Mouse (Mus musculus): ENCODE data around the gene Zzz3.
A peak's percentile ranks its signal among the peaks of the same experiment; 100 is the strongest.

Gene Zzz3

DNA sequence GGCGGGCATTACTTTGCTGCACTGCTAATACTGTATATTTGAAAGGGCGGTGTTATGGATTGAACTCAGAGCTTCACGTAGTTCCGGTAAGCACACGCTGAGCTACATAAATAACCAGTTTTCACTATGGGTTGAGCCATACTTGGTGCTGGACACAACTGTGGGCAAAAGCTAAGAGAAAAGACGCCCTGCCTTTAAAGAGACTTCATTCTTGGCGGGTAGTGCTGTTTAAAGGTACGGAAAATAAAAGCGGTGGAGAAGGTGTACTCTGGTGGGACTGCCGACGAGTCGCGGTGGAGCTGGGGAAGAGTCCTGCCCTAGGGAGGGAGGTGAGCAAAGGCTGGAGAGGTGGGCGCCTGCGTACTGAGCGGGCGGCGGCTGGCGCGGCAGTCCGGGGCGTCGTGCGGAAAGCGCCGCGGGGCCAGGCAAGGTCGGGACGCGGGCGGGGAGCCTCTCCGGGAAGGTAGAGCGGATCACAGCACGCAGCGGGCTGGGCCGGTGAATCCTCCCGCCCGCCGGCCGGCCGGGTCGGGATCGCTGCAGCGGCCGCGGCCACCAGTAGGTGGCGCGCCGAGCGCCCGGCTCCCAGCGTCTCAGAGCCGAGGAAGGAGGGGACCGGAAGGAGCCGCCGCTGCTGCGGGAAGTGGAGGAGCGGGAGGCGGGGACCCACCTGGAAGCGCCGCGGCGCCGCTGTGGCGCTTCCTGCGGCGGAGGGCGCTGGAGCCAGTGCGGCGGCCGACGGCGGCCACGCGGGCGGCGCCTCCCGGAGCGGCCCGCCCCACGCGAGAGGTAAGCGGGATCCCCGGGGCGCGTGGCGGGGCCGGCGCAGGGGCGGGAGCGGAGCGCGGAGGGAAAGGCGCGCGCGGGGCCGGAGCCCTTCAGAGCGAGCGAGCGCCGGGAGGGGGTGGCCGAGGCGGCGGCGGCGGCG is at the start of gene Zzz3:
Gene Zzz3 (plus strand): TSS at position 124 of the 928 bp plus-strand sequence.
- DNase-seq (ENCODE audit: low spot score), result peak; percentile 64

DNA sequence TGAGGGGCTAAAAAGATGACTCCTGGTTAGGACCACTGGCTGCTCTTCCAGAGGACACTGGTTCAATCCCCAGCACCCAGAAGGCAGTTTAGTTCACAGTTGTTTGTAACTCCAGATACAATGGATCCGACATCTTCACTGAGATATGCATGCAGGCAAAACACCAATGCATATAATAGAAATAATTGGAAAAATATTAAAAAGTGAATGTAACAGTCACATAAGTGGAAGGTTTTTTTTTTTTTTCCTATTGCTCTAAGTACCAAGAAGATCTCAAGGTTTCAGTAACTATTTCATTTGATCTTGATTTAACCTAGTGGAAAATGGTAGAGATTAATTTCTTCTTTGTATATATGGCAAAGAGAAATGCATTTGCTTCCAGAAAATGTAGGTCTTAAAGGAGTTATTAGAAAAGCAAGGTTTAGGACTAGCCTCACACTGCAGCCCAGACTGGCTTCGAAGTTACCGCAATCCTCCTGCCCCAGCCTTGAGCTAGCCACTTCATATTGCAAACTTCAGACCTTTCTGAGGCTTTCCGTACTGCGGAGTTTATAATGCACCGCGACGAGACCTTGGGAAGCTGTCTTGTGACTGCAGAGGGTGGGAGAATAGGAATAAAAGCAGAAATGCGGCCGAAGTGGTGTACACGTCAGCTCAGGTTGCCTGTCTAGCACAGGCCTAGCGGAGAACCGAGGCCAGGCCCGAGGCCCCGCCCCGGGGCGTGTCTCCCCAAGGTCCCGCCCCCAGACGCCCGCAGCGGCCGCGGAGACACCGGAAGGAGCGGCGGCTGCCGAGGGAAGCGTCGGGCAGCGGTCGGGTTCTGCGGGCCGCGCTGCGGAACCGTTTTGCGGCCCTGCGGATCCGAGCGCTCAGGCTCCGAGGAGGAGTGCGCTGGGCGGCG is 49.3 kb upstream of the Zzz3 start, which contains the start of gene Usp33:
Gene Usp33 (plus strand): TSS at position 747 of the 901 bp plus-strand sequence.
- peak; percentile 75 for DNase-seq (ENCODE audit: low spot score)

GRCm38 (mm10) chr3:152346633-152347141 is 48.6 kb upstream of the Zzz3 start:
- DNase-seq (ENCODE audit: low spot score), result no peak

- no peak for DNase-seq (ENCODE audit: low spot score)
Measured at GRCm38 (mm10) chr3:152347227-152347626, 48.0 kb upstream of the Zzz3 start.

DNA sequence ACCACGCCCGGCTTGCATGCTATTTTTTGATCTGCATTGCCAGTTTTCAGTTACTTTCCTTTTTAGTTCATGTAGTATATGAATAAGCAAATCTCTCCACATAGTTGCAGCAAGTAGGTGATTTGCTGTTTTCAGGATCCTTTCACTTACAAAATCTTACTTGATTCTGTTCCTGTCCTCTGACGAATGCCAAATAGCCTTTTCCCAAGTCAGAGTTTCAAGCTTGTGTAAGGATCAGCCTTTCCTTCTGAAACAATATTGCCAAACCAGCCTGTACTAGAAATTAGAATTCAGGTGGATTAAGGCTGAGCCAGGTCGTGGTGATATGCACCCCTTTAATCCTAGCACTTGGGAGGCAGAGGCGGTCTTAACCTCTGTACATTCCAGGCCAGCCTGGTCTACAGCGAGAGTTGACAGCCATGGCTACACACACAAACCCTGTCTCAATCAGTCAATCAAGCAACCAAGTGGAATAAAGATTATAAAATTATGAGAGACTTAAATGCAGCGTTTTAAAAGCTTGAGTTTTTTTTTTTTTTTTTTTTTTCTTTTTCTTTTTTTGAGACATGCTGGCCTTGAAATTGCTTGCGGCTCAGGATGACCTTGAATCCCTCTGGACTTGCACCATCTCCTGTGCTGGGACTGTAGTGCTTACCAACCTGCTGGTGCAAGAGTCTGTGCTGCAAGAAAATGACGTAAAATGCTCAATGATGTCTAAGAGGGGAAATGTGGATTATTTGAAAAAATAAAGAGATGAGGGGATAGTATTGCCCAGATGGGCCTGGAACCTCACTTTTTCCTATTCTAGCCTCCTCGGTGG is 47.1 kb upstream of the Zzz3 start:
- DNase-seq (ENCODE audit: low spot score), result no peak

DNA sequence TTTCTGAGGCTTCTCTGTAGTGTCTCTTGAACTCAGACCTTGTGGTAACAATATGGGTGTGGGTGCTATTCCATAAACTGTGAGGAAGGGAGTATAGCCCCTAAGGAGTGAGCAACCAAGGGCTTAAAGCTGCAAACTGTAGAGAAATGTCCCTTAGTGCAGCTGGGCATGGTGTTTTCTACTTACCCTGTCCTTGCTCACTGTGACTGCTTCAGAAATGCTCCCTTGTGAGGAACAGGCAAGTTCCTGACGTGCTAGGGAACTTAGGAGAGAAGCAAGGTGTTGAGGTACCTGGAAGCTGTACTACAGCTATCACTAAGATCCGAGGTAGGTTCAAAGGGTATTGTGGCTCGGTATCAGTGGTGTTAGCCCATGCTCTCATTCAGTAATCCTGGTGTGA is 44.8 kb upstream of the Zzz3 start:
- no peak for DNase-seq (ENCODE audit: low spot score)

DNA sequence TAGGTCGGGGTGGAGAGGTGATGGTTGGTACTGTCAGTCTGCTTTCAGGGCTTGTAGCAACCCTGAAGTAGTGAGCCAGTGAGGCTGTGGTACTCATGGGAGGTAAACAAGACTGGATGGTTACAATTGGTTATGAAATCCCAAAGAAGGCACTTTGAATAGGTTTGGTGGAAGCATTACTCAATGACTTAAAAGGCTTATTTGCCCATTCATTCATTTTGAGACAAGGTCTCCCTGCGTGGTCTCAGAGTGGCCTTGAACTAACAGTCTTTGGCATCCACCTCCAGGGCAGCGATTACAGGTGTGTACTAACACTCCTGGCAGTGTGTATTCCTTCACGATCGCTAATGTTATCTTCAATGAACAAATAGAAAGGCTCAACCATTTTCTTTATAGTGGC is 44.3 kb upstream of the Zzz3 start:
- DNase-seq (ENCODE audit: low spot score), result no peak

DNA sequence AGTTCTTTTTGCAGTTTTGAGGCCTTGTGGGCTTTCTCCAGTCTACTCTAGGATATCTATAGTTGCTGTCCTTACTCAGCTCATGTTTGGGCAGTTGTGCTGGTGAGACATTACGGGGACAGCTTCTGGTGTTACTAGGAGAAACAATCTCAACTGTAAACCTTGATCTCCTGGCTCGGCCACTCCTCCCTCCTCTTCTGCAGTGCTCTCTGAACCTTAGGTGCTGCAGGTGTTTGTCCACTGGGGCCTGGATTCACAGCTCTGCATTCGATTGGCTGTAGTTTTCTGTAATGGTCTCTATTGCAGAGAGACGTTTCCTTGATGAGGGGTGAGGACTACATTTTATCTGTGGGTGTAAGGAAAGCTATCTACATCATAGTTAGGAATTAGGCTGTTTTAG is 43.0 kb upstream of the Zzz3 start:
- DNase-seq (ENCODE audit: low spot score), result no peak

DNA sequence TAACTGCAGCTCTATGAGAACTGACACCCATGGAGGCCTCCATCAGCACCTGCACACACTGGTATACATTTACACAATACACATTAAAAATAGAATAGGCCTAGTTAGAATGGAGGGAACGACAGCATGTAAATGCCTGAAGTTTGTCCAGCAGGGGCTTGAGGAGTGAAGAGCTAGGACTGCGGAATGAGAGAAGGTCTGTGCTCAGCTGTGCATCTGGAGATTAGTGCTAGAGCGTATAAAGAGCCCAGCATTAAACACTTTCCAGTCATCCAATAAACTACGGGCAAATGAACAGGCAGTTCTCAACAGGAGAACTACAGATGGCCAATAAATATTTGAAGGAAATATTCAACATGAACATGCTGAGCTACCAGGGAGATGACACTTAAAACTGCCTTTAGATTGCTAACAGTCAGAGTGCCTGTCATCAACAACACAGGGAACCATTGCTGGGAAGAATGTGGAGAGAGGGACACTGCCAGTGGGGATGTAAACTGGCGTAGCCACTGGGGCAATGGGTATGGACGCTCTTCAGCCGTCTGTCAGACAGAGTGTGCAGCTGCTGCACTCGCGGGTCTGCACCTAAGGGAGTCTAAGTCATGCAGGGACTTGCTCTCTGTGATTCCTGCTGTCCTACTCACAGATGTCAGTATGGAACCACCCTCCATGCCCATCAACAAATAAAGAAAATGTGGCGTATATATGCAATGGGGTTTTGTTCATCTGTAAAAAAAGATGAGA is 41.7 kb upstream of the Zzz3 start:
- DNase-seq (ENCODE audit: low spot score), result no peak

DNA sequence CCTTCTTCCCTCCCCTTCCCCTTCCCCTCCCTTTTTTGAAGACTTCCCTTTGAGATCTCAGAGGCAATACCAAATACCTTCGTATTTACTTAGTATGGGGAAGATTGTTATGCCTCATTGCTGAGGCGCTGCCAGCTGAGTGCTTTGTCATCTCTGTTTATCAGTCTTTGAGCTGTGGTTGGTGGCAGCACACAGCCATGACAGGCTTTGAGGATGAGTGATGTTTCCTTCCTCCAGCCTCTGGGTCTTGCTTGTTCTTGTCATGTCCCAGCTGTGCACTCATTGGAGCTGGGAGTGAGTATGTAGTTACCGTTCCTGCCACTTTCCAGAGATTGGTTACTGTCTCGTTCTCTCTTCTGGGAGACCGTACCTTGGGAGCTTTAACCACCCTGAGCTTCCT is 39.9 kb upstream of the Zzz3 start:
- no peak for DNase-seq (ENCODE audit: low spot score)

DNA sequence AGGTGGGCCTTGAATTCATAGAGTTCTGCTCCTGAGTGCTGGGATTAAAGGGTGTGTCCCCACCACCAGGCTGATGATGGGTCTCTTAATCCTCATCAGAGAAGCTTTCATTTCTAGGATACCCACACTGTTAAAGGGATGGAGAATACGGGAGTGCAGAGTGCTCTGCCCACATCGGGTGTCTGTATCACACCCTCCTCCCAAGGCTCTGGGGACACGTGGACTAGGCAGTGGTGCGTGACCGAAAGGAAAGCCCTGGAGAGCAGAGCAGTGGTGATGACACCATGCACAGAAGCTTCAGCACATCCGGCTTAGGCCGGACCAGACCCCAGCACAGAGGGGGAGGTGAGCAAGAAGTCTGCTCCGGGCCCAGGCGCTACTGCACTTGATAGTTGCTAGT is 38.5 kb upstream of the Zzz3 start:
- DNase-seq (ENCODE audit: low spot score), result no peak

GRCm38 (mm10) chr3:152359151-152359550 is 36.1 kb upstream of the Zzz3 start:
- no peak for DNase-seq (ENCODE audit: low spot score)

- no peak for DNase-seq (ENCODE audit: low spot score)
Measured at GRCm38 (mm10) chr3:152364181-152364580, 31.1 kb upstream of the Zzz3 start.

GRCm38 (mm10) chr3:152376063-152376462 is 19.2 kb upstream of the Zzz3 start:
- DNase-seq (ENCODE audit: low spot score), result no peak

DNA sequence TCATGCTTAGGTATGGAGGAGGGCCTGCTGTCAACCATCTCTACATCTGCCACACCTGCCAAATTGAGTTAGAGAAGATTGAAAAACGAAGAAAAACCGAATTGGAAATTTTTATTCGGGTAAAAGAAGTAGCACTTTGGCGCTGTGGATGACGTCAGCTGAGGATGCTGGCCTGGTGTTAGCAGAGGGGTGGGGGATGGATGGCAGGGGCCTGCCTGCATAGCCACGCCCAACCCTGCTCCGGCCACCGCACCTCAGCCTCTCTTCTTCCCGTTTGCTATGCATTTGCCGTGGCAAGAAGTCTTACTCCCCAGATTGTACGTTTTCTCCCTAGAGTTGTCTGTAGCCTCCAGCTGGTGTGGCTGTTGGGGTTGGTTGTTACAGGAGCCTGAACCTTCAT is 11.2 kb upstream of the Zzz3 start:
- no peak for DNase-seq (ENCODE audit: low spot score)

GRCm38 (mm10) chr3:152396278-152396987 is 1.2 kb downstream of the Zzz3 start:
- DNase-seq (ENCODE audit: low spot score), result peak; percentile 94

- no peak for DNase-seq (ENCODE audit: low spot score)
Measured at GRCm38 (mm10) chr3:152396988-152397314, 1.7 kb downstream of the Zzz3 start.

GRCm38 (mm10) chr3:152397335-152397940 is 2.2 kb downstream of the Zzz3 start:
- DNase-seq (ENCODE audit: low spot score), result no peak

GRCm38 (mm10) chr3:152400441-152400840 is 5.2 kb downstream of the Zzz3 start:
- no peak for DNase-seq (ENCODE audit: low spot score)

GRCm38 (mm10) chr3:152400875-152401274 is 5.6 kb downstream of the Zzz3 start:
- no peak for DNase-seq (ENCODE audit: low spot score)

Data from urinary bladder, postnatal 10 days (tissue).